Mouse (Mus musculus) megakaryocyte progenitor cell, adult 5-6 weeks (primary cell): Measurements from ENCODE around the gene Efr3b. TPM values are rescaled to one million over a fixed set of nuclear protein-coding genes. Genes with fewer than 3 reads are reported as not detected.

Experiments used
- ATAC-seq: replicated peaks from 2 replicates; pipeline ENCODE4 v1.8.0; 2016; ENCODE audit warnings: mild to moderate bottlenecking, moderate TSS enrichment, inconsistent platforms; ENCODE audit not compliant: poor library complexity
- total RNA-seq, 2 experiments: library from RNA; stranded (forward) in 1 of 2; stranded (reverse) in 1 of 2; fragments of 157-497, 149-512 nt in 1 of 2; fragments of 200-1000 nt in 1 of 2; gene quantifications; 2 replicates each; pipeline versions ENCODE4 v1.2.3 to v1.2.4; 2015 to 2017

Efr3b gene
- total RNA-seq, 2 experiments from 2014 or later = 0.30 to 1.9 TPM

DNA sequence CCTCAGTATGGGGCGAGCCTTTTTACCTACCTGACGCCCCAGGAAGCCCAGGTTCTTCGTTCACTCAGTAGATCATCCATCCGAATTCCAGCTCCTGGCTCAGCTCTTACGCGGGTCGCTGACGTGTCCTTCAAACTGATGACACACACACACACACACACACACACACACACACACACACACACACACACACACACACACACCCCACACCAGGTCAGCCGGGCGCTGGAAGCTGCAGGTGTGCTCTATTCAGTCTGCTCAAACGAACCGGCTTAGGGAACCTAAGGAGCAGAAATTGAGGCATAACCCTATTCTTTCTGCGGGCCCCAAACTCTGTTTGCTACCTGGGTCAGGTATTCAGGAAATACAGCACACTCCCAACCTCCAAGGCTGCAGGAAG lies 331 bp upstream of the Efr3b start:
- ATAC-seq = no peak

DNA sequence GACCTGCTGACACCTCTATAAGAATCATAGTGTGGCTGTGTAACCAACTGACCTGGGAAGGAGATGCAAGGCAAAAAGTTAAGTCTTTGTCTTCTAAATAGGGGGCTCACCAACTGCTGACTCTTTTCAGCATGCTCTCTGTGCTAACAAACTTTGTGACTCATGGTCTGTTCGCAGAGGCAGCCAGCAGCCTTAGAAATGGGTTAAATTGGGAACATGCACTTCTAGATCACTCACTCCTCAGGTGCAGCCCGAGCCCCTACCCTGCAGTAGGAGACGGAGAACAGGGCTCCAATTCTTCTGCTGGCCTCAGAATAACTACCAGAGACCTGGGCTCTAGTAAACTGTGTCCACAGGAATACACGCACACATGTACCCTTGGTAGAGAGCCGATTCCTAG lies 1.2 kb downstream of the Efr3b start:
- ATAC-seq = no peak

DNA sequence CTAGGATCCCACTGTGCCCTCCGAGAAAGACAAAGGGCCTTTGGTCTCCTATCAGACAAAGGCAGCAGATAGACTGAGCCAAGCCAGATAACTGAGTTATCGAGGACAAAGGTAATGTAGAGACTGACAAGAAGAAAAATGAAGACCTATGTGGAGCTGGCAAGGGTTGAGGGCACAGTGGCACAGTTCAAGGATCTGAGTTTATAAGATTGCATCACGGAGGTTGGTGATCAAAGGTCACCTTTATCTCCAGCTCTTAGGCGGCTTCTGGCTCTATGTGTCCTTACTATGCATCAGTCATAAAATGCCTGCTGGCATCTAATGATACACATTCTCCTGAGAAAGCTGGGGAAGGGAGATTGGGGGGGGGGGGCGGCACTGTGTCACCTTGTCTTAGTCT lies 2.6 kb downstream of the Efr3b start:
- no peak for ATAC-seq

DNA sequence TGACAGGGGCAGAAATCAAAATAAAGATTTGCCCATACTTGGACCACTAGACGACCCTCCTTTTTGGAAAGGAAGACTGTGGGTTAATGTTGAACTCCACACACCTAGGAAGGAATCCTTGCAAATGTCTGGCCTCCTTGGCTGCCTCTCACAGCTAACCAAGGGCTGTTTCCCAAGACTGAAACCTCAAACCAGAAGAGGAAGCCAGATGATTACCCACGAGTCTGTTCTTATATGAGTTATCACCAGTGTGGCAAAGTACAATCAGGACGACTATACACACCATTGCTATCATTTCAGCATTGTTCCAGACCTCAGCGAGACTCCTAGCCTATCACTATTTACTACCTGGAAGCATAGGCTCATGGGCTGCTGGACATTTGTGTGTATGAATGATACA lies 9.7 kb downstream of the Efr3b start:
- ATAC-seq = peak; percentile 88

DNA sequence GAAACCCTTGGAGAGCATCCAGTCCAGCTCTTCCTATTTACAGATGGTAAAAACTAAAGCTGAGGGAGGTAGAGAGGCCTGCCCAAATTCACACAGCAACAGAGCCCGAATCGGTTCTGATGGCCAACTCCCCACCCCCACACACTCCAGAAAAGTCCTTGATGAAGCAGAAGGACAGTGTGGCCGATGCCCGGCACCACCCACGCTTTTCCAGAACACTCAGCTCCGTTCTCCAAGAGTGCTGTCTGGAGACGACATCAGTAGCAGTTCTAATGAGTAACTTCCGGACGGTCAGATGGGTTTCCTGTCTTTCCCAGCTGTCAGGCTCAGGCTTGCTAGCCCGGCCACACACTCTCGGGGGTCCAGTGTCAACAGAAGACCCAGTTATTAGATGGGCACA lies 10.2 kb downstream of the Efr3b start:
- ATAC-seq = no peak

DNA sequence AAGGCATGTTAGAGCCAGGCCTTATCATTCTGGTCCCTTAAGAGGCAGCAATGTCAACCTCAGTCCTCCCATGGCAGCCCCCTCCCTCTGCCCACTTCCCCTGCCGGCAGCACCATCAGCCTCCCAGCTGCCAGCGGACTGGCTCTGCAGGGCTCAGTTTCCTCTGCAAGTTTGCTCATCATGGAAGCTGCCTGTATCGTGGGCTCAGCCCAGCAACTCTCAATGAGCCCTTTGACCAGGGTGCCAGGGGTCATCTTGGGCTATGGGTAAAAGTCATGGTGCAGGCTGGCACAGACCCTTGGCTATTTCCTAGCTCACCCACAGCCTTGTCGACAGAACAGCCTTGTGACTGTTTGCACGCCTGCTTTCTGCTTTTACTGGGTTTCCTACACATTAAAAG lies 14.4 kb downstream of the Efr3b start:
- 0 out of 2 replicates have a peak, but pooled peaks have one; percentile 35 for ATAC-seq

DNA sequence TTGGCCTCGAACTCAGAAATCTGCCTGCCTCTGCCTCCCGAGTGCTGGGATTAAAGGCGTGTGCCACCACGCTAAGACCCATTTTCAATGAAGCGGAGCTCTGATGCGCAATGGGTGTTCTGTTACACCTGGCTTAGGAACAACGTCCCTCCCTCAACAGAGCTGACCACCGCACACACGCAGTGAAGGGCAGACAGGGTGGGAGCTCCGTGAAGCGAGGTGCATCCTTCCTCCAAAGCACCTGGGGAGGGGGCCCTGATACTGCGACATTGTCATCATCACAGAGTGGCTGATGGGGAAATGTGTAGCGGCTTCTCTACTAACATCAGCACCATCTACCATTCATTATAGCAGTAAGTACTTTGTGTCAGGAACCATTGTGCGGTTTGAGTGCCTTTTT lies 15.2 kb downstream of the Efr3b start:
- no peak for ATAC-seq

DNA sequence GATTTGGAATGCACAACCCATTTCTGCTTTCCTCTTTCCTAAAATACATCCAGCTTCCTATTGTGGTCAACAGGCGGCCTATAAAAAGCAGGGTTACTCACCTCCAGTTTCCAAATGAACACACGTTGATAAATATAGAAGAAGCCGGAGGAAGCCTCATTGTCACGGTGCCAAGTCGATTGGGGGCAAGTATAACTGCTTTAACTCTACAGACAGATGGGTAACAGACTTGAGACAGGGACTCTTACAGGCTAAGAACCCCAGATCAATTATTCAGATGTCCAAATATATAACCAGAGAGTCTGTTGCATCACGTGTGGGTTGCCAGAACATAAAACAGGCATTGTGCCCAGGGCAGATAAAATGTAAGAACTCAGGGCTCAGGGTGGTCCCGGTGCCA lies 15.9 kb downstream of the Efr3b start:
- no peak for ATAC-seq

DNA sequence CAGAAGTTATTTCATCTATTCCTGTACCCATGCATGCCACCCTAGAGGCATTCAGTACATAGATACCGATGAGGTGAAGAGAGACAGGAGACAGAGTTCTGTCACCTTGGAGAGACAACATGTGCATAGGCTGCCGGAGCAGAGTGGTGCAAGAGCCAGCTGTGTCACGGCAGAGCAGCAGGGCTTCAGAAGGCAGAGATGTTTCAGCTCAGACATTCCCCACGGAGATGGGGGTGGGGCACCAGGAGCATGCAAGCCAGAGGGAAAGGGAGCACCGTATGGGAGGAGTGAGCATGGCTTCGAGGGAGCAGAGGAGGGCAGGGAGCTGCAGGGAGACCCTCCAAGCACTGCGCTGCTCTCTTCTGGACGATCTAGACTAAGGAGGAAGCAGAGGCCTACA lies 18.2 kb downstream of the Efr3b start:
- no peak for ATAC-seq

DNA sequence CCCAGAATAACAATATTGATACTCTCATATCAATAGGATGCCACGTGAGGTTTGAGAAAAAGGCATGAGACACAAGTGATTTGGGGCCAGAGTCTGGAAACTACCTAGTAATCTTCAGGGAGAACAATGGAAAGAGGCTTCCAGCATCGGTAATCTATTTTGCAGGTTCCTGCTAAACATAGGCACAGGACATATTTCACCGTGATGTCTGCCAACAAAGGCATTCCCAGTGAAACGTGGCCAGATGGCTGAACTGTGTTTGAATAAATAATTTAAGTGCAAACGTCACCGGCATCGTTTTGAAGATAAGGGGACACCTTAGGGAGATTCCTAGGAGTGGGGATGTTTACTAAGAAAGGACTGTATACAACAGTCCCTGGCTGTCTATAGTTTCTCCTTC lies 22.4 kb downstream of the Efr3b start:
- no peak for ATAC-seq

DNA sequence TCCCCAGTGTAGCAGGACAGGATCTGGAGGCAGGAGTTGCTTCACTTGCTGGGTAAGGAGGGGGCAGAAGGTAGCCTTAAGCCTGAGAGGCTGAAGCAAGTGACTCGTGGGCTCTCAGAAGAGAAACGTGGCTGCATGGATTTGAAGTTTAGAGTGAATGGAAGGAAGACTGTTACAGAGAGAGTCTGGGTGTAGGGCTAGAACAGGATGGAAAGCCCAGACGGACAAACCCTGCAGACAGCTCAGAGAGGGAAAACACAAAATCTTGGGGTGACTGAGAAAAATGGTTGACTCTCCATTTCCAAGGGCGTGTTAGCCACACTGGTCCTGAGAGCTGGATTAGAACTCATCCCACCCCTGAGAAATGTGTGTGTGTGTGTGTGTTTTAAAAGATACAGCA lies 23.0 kb downstream of the Efr3b start:
- ATAC-seq = no peak

DNA sequence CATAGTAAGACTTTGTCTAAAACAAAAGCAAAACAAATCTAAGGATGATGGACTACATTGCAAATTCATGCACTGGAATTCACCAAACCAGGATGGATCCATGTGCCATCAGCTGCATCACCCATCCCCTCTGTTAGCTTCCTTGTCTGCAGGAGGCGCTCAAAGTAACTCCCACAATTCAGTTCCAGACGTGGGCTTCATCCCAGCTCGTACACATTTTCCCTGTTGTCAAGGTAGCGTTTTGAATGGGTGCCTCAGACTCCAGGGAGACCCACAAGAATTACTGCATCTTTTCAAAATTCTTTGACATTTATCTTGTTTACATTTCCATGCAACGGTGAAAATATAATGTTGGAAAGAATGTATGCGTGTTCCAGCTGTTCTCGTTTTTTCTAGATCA lies 23.5 kb downstream of the Efr3b start:
- ATAC-seq = no peak

DNA sequence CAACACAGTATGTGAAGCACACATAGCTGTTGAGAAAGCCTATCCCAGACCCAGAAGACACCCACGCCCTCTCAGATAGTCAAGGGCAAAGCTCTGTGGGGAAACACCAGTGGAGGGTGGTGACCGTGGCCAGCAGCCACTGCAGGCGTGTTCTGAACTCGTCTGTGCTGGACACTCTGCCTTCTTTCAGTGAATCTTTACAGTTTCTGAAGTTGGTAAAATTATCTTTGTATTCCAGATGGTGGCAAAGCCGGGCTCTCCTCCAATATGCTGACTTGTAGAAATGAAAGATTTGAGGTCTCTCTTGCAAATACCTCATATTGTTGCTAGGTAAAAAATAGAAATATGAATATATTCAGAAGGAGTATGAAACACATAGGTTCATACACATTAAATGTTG lies 27.0 kb downstream of the Efr3b start:
- no peak for ATAC-seq

DNA sequence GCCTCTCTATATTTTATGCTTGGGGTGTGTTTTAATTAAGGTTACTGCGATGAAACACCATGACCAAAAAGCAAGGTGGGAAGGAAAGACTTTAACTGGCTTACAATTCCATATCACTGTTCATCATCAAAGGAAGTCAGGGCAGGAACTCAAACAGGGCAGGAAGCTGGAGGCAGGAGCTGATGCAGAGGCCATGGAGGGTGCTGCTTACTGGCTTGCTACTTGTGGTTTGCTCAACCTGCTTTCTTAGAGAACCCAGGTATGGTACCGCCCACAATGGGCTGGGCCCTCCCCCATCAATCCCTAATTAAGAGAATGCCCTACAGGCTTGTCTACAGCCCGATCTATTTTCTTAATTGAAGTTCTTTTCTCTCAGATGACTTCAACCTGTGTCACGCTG lies 27.4 kb downstream of the Efr3b start:
- ATAC-seq = no peak

DNA sequence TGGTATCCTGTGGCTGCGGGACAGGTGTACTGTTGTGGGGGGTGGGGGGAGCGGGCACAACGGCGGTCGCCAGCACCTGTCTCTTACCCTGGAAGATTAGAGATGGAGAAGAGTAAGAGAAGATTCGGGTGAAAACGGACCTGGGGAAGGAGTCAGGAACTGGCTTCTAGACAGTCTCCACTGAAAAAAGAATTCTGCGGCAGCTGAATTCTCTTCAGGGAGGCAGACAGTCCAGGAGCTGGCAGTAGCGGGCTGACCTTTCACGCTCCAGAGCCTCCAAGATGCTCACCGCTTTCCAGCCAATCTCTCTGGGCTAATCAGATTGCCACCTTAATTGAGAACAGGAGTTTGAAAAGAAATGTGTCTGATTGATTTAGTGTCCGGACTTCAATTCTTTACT lies 30.0 kb downstream of the Efr3b start:
- no peak for ATAC-seq

DNA sequence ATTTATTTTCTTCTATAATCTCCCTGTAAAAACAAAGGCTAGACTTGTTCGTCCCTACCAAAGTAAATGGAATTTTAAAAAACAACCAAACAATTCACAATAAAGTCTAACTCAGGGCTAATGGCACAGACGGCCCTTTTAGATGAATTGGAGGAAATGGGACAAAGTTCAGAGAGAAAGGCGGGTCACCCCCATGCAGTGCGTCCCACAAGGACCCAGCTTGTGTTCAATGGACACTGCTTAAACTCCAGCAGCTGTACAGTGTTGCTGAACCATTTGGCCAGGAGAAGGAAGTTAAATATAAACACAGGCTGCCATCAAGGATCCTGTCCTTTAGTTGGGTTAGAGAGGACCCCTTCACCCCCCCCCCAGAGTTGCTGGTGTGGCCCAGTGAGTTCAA lies 30.9 kb downstream of the Efr3b start:
- no peak for ATAC-seq

DNA sequence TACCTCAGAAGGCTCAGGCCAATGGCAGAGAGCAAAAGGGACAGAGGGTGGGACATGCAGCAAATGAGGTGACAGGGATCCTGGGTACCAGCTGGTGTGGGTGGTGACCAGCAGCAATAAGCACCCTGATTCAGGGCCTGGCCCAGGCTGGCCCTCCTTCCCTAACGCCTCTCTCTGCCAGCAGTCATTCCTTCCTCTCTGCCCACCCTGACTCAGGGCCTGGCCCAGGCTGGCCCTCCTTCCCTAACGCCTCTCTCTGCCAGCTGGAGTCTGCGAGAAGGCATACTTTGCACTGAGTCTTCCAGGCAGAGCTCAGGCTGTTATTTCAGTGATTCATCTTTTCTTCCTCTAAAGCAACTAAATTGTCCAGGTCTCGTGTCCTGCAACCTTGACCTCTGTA lies 31.5 kb downstream of the Efr3b start:
- no peak for ATAC-seq

DNA sequence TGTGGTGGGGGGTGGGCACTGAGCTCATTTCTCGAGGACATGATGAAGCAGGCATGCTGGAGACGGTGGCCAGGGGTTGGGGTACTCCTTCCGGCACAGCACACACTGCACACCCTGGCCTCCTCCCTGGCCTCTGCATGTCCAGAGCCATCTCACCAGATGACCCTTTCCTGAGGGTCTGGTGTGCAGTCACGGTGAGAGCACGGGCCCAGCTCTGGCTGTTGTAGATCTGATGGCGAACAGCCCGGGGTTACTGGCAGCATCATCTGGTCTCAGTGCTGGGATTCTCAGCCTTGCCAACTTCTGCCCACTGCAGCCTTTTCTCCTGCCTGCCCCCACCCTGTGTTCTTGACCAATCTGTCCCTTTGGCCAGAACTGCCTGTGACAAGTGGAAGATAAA lies 32.6 kb downstream of the Efr3b start:
- no peak for ATAC-seq

DNA sequence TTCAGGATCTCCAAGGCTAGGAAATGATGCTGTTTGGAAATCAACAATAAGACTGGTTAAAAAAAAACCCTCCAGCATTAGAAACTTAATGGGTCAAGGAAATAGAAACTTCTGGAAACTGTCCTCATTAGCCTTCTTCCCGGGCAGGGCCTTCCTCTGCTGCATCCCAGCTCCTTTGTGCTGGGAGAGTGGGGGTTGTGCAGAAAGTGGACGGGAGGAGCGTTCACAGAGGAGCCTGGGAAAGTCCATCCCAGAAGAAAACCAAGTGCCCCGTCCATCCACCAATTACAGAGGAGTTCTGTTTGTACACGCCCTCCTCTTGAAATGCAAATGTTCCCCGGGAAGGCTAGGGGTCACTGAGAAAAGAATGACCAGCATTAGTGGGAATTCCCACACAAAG lies 34.1 kb downstream of the Efr3b start:
- ATAC-seq = no peak

DNA sequence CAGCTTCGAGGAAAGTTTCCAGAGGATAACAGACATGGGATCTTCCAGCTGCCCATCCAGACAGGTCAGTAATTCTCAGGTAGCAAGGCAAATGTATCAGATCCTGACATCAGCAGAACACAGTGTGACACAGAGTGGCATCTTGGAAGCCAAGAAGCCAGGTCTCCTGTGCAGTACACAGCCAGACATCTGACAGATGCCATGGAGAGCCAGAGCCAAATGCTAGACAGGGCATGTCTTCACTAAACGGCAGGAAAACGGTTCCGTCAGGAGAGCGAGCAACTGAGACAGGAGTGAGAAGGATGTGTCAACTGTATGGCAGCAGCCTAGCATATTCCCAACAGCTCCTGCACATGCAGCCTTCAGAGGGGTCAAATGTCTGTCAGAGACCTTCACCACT lies 38.3 kb downstream of the Efr3b start:
- no peak for ATAC-seq

DNA sequence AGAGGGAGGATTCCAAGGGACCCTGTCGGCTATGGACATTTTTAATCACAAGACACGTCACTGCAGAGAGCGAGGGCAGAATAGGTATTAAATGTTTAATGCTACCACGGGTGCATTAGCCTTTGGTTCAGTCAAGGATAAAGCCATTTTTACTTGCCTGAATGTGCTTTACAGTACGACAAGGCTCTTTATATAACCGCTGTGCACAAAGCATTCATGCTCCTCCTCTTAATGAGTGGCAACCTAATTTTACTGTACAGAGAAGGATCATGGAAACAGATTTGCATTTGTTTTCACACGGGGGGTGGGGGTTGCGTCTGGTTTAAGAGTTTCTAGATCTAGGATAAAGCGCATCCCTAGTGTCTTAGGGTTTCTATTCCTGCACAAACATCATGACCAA lies 42.0 kb downstream of the Efr3b start:
- no peak for ATAC-seq

DNA sequence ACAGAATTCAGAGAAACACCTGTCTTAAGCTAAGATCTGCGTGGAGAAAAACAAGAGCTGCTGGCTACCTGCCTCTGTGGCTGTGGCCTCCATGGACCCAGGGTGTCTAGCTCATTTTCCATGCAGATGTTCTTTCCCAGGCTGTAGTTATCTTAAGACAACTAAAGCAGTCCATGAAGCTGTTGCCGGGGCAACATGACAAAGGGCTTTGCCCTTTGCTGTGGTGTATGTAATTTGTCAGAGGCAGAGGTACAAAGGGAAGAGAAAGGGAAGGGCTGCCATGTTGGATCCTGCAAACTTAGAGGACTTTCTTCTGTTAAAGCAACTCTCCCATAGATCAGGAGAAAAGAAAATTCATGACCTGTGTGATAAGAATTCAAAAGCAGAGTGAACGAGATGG lies 47.7 kb downstream of the Efr3b start:
- ATAC-seq = no peak

DNA sequence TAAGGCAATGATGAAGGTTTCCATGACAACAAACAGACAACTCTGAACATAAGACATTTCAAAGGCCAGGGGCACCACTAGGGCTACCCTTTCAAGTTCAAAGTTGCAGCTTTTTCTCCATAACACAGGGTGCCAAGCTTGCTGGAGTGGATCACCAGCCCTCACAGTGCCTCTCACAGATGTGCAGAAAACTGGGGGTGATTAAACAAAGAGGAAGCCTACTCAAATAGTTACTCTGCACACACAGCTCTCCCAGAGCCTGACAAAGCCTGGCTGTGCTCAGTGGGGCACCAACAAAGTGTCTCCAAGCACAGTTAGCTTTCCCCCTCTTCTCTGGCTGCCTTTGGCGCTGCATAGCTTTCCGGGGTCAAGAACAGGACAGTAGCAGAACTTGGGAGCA lies 48.8 kb downstream of the Efr3b start:
- ATAC-seq = no peak

DNA sequence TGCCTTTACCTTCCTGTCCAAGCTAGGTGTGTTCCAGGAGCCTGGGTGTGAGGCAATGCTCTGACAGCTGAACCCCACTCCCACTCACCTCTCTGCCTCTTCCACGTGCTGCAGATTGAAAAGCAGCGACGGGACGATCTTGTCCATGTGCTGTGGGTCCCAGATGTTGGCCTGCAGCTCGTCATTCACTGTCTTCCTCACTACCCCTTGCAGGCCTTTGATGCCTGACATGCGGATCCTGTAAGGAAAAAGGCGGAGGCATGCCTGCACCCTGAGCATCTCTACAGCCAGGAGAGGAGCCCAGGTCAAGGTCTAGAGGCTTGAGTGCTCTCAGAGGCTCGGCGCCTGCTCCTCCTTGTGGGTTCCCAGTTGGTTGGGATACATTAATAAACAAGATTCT lies 54.3 kb downstream of the Efr3b start:
- no peak for ATAC-seq
